Mouse (Mus musculus) megakaryocyte-erythroid progenitor cell, adult 5 weeks (primary cell): ENCODE results near the gene Sept12. TPM values are rescaled to one million over a fixed set of nuclear protein-coding genes. Genes with fewer than 3 reads are reported as not detected.

Experiments used
- polyA plus RNA-seq: library from polyadenylated mRNA; stranded (reverse); fragments of >175 nt; gene quantifications from 2 replicates; pipeline ENCODE4 v1.2.3, GENCODE M21; 2012

Sept12 gene
- 0.03 TPM in 1 of 2 replicates, not detected in the other for polyA plus RNA-seq

DNA sequence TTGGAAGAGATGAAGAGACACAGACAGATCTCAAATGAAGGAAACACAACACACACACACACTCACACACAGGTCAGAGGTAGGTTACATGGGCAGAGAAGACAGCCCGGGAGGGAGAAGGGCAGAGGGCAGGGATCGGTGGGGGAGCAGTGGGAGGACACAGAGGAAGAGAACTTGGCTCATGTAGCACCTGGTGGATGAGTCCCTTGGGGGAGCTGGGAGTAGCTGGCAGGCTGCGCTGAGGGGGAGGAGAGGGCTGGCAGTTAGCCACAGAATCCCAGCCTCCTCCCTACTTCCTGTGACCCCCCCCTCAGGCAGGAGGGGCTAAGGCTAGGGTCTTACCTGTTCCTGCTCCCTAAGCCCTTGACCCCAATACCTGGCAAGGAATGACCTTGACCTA lies at the start of gene Sept12:
Sept12 (minus strand) TSS at position 300 of the 400 bp plus-strand sequence.

DNA sequence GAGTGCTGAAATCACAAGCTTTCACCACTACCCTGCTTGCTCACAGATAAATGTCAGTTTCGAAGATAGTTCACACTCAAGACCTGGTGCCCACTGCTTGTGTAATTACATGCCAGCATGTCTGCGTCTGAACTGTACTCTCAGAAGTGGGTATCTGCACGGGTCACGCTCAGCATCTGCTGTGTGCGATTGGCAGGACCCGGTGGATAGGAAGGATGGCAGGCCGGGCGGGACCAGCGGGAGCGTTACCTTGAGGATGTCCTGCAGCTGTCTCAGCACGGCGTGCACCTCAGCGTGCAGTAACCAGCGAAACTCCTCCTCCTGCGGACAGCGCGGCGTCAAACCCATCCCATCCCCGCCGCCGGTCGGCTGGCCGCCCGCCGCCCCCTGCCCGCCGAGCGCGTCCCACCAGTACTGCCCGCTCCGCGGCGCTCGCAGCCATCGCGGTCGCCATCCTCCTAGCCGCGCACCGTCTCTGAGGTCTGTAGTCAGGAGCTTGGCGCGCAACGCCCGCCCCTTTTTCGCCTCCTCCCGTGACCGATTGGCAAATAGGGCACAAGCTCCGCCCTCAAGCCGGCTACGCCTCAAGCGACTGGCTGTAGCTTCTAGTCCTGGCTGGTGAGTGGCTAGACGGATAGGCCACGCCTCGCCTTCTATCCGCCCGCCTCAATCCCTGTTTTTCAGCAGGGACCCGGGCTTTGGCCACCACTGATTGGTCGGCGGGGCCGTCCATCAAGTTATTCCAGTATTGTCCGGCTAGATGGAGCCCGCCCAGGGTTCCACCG lies 15.6 kb upstream of the Sept12 start, which contains the start of gene Rogdi:
Rogdi (minus strand) TSS at position 500 of the 785 bp plus-strand sequence.

DNA sequence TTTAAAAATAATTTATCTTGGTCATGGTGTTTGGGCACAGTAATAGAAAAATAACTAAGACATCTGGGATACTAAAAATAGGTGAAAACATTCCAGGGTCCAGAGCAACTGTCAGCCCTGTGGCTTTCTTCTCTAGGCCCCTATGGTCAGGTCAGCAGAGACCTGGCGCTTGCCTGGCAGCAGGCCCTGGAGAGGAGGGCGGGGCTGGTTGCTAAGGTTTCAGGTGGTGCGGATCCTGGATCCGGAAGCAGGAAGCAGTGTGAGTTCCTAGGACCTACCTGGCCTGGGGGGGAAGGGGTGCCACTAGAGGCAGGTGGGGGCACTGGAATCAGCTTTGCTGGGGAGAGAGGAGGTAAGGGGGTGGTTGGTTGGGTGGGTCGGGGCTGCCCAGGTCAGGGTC lies 9.4 kb upstream of the Sept12 start, which contains the start of gene Smim22:
Smim22 (plus strand) TSS at position 222 of the 400 bp plus-strand sequence.

DNA sequence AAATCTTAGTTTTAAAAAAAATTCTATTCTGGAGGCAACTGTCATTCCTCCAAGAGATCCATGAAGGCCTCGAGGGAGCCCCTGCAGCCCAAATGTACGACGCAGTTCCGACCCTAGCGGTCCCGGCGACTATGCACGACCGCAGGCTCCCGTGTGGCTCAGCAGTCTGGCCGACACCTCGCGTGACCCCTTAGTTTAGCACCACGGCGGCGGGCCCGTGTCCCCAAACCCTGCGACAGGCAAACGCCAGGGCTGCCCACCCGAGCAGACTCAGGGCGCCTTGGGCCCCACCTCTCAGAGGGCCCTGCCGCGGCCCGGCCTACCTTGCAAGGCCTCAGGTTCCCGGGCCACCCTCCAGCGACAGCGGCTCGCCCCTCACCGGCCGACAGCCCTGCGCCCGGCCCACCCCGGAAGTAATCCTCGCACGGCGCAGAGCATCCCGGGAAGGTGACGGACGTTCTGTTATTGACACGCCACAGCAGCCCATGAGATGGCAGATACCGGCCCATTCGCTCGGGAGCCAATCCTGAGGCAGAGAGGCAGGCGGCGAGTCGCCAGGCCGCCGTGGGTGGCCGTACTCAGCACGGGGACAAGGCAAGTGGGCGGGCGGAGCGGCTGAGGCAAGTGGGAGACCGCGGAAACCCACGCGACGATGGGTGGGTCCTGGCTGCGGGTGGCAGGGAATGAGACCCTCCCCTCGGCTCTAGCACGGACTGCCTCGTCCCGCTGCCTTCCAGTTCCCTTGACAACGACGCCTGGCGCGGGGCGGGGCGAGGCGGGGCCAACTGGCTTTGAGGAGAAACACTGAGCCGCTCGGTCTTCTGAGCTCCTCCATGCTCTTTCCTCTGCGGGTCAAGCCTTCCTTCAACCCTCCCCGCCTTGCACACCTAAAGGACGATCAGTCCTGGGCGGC lies 33.6 kb downstream of the Sept12 start, which contains the start of gene Anks3:
Anks3 (minus strand) TSS at position 409 of the 913 bp plus-strand sequence.

DNA sequence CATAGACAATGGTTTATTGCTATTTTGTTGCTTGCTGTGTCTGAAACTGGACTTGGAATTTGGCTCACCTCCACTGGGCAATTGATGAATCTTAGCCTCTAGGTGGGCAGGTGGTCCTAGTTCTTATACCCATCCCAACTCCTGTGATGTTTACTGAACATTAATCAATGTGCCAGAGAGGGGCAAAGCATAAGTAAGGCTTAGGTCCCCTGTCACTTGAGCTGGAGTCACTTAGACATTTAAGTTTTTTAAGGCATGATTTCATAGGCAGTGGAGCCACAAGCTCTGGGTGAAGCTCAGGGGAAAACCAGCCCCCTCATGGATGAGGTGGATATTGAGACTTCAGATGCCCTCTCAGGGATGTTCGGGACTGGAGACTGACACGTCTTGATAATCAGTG lies 59.2 kb downstream of the Sept12 start, which contains the start of gene Nudt16l1:
Nudt16l1 (plus strand) TSS at position 301 of the 400 bp plus-strand sequence.

Other genes starting within 250 kb of the Sept12 start
- 37.4 and 39.7 TPM in 2 replicates for gene Cdip1, start 207.6 kb downstream of the Sept12 start, polyA plus RNA-seq
- gene 4930562C15Rik, start 162.4 kb downstream of the Sept12 start, polyA plus RNA-seq, result not detected in 2 replicates
- 306 and 321 TPM in 2 replicates for gene Ubald1, start 117.5 kb downstream of the Sept12 start, polyA plus RNA-seq
- gene Mgrn1, start 111.6 kb downstream of the Sept12 start, polyA plus RNA-seq, result 26.9 and 28.9 TPM in 2 replicates
- gene Nudt16l1, start 59.1 kb downstream of the Sept12 start, polyA plus RNA-seq, result 38.9 and 41.7 TPM in 2 replicates
- 35.1 and 47.1 TPM in 2 replicates for gene Anks3, start 33.6 kb downstream of the Sept12 start, polyA plus RNA-seq
- not detected in 2 replicates for gene Smim22, start 9.4 kb upstream of the Sept12 start, polyA plus RNA-seq
- 111 and 130 TPM in 2 replicates for gene Rogdi, start 15.7 kb upstream of the Sept12 start, polyA plus RNA-seq
- 23.6 and 25.3 TPM in 2 replicates for gene Glyr1, start 52.0 kb upstream of the Sept12 start, polyA plus RNA-seq
- gene Ubn1, start 52.2 kb upstream of the Sept12 start, polyA plus RNA-seq, result 20.0 and 22.6 TPM in 2 replicates
- gene Ppl, start 134.6 kb upstream of the Sept12 start, polyA plus RNA-seq, result 0.02 TPM in 1 of 2 replicates, not detected in the other
- not detected in 2 replicates for gene Sec14l5, start 149.3 kb upstream of the Sept12 start, polyA plus RNA-seq
- 54.6 and 72.0 TPM in 2 replicates for gene Nagpa, start 206.2 kb upstream of the Sept12 start, polyA plus RNA-seq
- gene AU021092, start 224.4 kb upstream of the Sept12 start, polyA plus RNA-seq, result not detected in 2 replicates
- 13.6 and 14.8 TPM in 2 replicates for gene Alg1, start 235.8 kb upstream of the Sept12 start, polyA plus RNA-seq